Mouse (Mus musculus) G1E (cell line): ENCODE results near the gene Cutal. TPM values are rescaled to one million over a fixed set of nuclear protein-coding genes. Genes with fewer than 3 reads are reported as not detected.

Source experiments
- ATAC-seq: 2 replicates; pipeline ENCODE4 v1.8.0; 2016; ENCODE audit warnings: mild to moderate bottlenecking; ENCODE audit not compliant: insufficient number of reproducible peaks, poor library complexity, low FRiP score, severe bottlenecking; ENCODE audit errors: extremely low read depth
- DNase-seq: peaks from one replicate; pipeline ENCODE4 v3.0.0; 2012; ENCODE audit warnings: low spot score
- H3K27me3 ChIP-seq: 2 replicates; pipeline ENCODE4 v1.6.1; 2012; ENCODE audit warnings: mild to moderate bottlenecking, low read length, inconsistent platforms; ENCODE audit not compliant: insufficient read depth
- H3K36me3 ChIP-seq: replicated peaks from 2 replicates; pipeline ENCODE3; 2012; ENCODE audit warnings: mild to moderate bottlenecking, inconsistent platforms
- H3K4me1 ChIP-seq: 2 replicates; pipeline ENCODE4 v1.6.1; 2012; ENCODE audit warnings: low read depth, low read length, inconsistent platforms, mixed read lengths; ENCODE audit not compliant: insufficient read depth
- H3K4me3 ChIP-seq: 2 replicates; pipeline ENCODE4 v1.5.1; 2012; ENCODE audit warnings: low read depth, mild to moderate bottlenecking, inconsistent platforms, low read length, moderate library complexity, mixed read lengths
- H3K9me3 ChIP-seq: replicated peaks from 2 replicates; pipeline ENCODE4 v1.6.1; 2012; ENCODE audit warnings: inconsistent platforms
- CTCF ChIP-seq: IDR thresholded peaks from 2 replicates; pipeline ENCODE4 v1.5.1; 2012; ENCODE audit warnings: low read depth, low read length, inconsistent platforms, mixed read lengths
- GATA1 ChIP-seq: IDR thresholded peaks from 2 replicates; pipeline ENCODE4 v1.6.1; 2012; ENCODE audit warnings: borderline replicate concordance, low read length, inconsistent platforms, mixed read lengths
- GATA2 ChIP-seq: IDR thresholded peaks from 2 replicates; pipeline ENCODE4 v1.6.1; 2012; ENCODE audit warnings: low read depth, low read length, inconsistent platforms, borderline replicate concordance
- POLR2AphosphoS5 ChIP-seq: IDR thresholded peaks from 2 replicates; pipeline ENCODE4 v1.6.1; 2012; ENCODE audit warnings: low read depth, low read length, inconsistent platforms; ENCODE audit not compliant: insufficient replicate concordance
- TAL1 ChIP-seq: conservative IDR thresholded peaks from 2 replicates; pipeline ENCODE4 v1.6.1; 2012; ENCODE audit warnings: low read depth, low read length, inconsistent platforms, mixed read lengths
- polyA plus RNA-seq: library from polyadenylated mRNA; stranded (reverse); fragments of >175 nt; gene quantifications from 2 replicates; pipeline ENCODE4 v1.2.3, GENCODE M21; 2012
- total RNA-seq, 2 experiments: library from RNA; stranded (forward) in 1 of 2; stranded (reverse) in 1 of 2; fragments of 200-1000 nt in 1 of 2; fragments of >200 nt in 1 of 2; fragmentation: Nextera tagmentation in 1 of 2; gene quantifications; 2 replicates each; pipeline ENCODE4 v1.2.3; 2014 to 2017

Gene Cutal
- total and polyA plus RNA-seq, 3 experiments, result not detected

DNA sequence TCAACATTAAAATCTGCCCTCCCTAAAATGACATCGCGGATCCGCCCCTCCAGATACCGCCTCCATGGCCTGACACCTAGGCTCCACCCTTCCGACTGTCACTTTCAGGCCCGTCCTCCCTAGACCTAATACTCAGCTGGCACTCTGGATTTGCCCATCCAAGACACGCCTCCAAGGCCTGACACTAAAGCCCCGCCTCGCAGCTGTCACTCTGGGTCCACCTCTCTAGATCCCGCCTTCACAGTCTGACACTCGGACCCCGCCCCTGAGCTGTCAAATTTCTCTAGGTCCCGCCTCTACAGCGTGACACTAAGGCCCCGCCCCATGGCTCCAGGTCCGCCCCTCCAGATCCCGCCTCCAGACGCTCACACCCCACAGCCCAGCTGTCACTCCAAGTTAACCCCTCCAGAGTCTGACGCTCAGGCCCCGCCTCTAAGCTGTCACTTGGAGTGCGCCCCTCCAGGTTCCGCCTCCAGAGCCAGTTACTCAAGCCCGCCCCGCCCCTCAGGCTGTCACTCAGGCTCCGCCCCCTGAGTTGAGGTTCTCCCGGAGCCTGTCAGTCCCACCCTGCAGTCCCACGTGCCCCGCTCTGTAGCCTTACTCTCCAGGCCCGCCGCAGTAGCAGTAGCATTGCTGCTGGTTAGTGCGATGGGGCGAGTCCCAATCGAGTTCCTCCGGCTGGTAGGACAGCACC is 30.8 kb downstream of the Cutal start:
- Histone ChIP-seq H3K36me3 (no peaks in the 10 kb centered on the region), H3K4me3 (peak overlapping the region; percentile 68; the same call in 1 of the 2 replicates), H3K27me3 (peaks cover 15% of the 10 kb centered on the region), H3K9me3 (no peaks in the 10 kb centered on the region), H3K4me1 (peaks cover 35% of the 10 kb centered on the region)
- DNase-seq (peak; percentile 93), ATAC-seq (peak; percentile 94)
- TF ChIP-seq GATA2 (no peak), POLR2AphosphoS5 (no peak), TAL1 (no peak), CTCF (no peak), GATA1 (no peak)

DNA sequence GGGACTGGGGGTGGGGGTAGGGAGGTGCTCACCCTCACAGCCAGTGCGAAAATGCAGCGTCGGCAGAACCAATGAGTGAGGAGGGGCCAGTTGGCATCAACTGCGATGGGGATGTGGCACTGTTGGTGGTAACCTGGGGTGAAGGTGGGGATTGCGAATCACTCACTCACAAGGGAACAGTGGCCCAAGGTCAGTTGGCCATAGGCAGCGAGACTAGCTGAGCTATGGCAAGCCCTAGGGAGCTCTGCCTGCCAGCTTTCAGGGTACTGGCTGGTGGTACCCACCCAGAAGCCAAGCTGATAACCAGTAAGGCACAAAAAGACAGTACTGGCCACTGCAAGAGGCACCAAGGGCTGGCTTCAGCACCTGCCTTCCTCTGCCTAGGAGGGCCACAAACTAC is 32.2 kb downstream of the Cutal start:
- H3K36me3 ChIP-seq, result no peaks in the 10 kb centered on the region
- H3K27me3 ChIP-seq, result peaks cover 11% of the 10 kb centered on the region
- H3K4me1 ChIP-seq, result peaks cover 35% of the 10 kb centered on the region
- TF ChIP-seq TAL1, result no peak
- TF ChIP-seq GATA2, result no peak
- no peak for TF ChIP-seq POLR2AphosphoS5
- TF ChIP-seq CTCF, result no peak
- TF ChIP-seq GATA1, result no peak
- peak overlapping the region; percentile 35; the same call in 1 of the 2 replicates for H3K4me3 ChIP-seq
- H3K9me3 ChIP-seq, result no peaks in the 10 kb centered on the region
- no peak for ATAC-seq
- DNase-seq, result no peak

DNA sequence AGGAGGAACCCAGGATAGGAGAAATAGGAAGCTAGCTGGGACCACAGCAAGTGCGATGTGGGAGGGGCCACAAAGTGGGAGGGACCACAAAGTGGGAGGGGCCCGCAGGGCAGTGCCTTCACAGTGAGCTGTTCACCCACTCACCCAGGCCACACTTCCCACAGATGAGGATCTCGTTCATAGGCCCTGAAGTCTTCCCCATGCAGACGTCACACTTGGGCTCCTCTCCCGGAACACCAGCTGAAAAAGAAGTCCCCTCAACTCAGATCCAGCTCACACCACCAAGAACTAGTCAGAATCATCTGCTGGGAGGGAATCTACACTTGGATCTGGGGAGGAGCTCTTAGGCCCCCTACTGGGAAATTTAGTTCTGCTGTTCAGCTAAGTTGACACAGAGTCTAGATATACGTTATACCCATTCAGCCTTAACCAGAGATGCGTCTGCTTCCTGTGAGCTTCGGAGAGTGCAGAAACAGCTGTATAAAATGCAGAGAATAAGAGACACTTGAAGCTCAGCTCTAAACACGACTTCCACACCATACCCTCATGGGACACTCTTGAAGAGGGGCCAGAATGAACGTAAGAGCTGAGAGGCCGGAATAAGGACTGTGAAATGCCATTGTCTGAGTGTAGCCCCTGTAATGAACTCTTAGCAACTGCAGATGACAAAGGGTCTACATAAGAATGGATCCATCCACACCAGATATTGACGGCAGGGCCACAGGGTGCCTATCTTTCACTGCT is 32.8 kb downstream of the Cutal start:
- DNase-seq (no peak), ATAC-seq (no peak)
- no peaks in the 10 kb centered on the region for H3K9me3 ChIP-seq
- no peaks in the 10 kb centered on the region for H3K36me3 ChIP-seq
- no peak overlapping the region; the same call in 1 of the 2 replicates for H3K4me3 ChIP-seq
- TF ChIP-seq CTCF, result no peak
- no peak for TF ChIP-seq GATA2
- no peak for TF ChIP-seq TAL1
- no peak for TF ChIP-seq GATA1
- TF ChIP-seq POLR2AphosphoS5, result no peak
- H3K27me3 ChIP-seq, result peaks cover 17% of the 10 kb centered on the region
- H3K4me1 ChIP-seq, result peaks cover 35% of the 10 kb centered on the region

DNA sequence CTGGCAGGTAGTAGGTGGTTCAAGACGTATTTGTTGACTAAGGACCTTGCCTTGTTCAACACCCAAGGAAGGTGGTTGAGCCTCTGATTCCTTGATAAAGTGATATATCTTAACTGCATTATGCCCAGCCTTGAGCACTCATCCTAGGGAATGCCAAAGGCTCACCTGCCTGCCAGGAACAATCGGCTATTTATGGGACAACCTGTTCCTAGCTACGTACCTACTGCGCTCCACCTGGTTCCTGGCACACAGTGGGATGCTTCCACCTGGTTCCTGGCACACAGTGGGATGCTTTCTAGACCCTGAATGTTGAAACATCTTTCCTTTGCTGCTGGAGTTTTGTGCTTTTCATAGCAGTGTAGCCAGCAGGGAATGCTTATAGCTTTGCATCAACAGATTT is 35.5 kb downstream of the Cutal start:
- TF ChIP-seq GATA2 (no peak), TAL1 (no peak), GATA1 (no peak), CTCF (no peak), POLR2AphosphoS5 (no peak)
- peaks cover 42% of the 10 kb centered on the region for H3K27me3 ChIP-seq
- H3K4me3 ChIP-seq, result no peak overlapping the region
- H3K36me3 ChIP-seq, result no peaks in the 10 kb centered on the region
- DNase-seq (no peak), ATAC-seq (no peak)
- no peaks in the 10 kb centered on the region for H3K9me3 ChIP-seq
- peaks cover 18% of the 10 kb centered on the region for H3K4me1 ChIP-seq

DNA sequence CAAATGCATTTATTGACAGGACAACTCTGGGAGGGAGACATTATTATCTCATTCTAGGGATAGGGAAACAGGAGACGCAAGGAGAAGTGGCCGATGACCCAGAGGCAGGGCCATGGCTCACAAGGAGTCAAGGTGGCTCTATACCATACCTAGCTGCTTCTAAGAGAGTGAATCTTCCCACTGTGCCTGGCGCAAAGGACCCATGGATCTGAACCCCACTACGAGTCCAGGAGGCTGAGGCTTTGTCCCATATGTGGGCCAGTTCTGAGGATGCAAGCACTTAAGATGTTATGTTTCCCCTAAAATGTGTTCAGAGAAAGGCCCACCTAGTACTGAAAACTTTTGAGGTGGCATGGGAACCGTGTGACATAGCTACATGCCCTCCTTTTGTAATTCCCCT is 37.7 kb downstream of the Cutal start:
- peaks cover 46% of the 10 kb centered on the region for H3K27me3 ChIP-seq
- DNase-seq, result no peak
- no peak for ATAC-seq
- TF ChIP-seq GATA2 (no peak), TAL1 (no peak), GATA1 (no peak), POLR2AphosphoS5 (no peak), CTCF (no peak)
- no peak overlapping the region for H3K4me3 ChIP-seq
- H3K36me3 ChIP-seq, result no peaks in the 10 kb centered on the region
- peaks cover 5% of the 10 kb centered on the region for H3K4me1 ChIP-seq
- no peaks in the 10 kb centered on the region for H3K9me3 ChIP-seq

DNA sequence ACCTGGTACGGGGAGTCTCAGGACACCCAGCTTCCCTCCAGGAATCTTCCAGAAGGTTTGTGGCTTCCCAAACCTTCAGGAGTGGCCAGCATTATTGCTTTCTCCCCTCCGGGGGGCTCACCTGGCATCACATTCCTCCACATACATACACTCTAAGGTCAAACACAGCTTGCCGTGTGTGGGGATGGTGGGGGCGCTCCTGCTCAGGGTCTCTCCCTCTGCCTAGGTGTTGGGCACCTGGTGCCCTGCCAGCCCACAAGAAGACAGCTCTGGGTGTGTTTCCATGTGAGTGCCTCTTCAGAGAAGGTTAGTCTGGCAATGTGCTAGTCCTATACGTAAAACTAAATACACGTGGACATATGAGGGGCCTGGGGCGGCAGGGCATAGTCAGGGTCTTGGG is 38.4 kb downstream of the Cutal start:
- no peaks in the 10 kb centered on the region for H3K4me1 ChIP-seq
- H3K9me3 ChIP-seq, result no peaks in the 10 kb centered on the region
- no peaks in the 10 kb centered on the region for H3K36me3 ChIP-seq
- no peak overlapping the region for H3K4me3 ChIP-seq
- DNase-seq (no peak), ATAC-seq (no peak)
- H3K27me3 ChIP-seq, result peaks cover 50% of the 10 kb centered on the region
- TF ChIP-seq GATA2 (no peak), CTCF (no peak), POLR2AphosphoS5 (no peak), TAL1 (no peak), GATA1 (no peak)
